Mouse (Mus musculus) T-helper 17 cell (primary cell): ENCODE data around the gene Fam207a.

ENCODE experiments used
- in situ Hi-C, 2 experiments: fragments of 300-600 bp; cut with MboI, MseI; formaldehyde crosslinking; loops; 1 replicate in 1 of 2; 2 replicates in 1 of 2; pipeline ENCODE4 v1.15.1; 2025; ENCODE audit warnings: high pct_unique_total_duplicates in 2 of 2

The Fam207a gene

DNA sequence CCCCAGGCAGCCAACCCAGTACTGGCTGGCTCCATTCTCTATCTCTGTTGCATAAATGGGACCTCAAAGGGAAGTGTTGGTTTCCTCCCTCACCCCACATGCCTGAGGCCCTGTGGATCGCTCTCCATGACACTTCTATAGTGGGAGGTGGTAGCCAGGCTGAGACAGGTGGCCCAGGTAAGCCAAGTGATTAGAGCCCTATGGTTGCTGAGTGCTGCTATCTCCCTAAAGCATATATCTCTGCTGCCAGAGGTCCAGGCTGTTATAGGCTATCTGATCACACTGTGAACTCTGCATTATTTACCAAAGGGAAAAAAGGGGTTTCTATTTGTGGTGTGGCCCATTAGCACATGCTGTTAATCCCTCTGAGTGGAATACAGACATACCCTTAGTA, 16.4 kb upstream of the Fam207a start:
- in situ Hi-C loops = loop anchor here in 1 of 2 experiments (10.0 kb wide), 1 partner anchor 1697 kb away; the partner anchor contains the start of gene Gstt2

DNA sequence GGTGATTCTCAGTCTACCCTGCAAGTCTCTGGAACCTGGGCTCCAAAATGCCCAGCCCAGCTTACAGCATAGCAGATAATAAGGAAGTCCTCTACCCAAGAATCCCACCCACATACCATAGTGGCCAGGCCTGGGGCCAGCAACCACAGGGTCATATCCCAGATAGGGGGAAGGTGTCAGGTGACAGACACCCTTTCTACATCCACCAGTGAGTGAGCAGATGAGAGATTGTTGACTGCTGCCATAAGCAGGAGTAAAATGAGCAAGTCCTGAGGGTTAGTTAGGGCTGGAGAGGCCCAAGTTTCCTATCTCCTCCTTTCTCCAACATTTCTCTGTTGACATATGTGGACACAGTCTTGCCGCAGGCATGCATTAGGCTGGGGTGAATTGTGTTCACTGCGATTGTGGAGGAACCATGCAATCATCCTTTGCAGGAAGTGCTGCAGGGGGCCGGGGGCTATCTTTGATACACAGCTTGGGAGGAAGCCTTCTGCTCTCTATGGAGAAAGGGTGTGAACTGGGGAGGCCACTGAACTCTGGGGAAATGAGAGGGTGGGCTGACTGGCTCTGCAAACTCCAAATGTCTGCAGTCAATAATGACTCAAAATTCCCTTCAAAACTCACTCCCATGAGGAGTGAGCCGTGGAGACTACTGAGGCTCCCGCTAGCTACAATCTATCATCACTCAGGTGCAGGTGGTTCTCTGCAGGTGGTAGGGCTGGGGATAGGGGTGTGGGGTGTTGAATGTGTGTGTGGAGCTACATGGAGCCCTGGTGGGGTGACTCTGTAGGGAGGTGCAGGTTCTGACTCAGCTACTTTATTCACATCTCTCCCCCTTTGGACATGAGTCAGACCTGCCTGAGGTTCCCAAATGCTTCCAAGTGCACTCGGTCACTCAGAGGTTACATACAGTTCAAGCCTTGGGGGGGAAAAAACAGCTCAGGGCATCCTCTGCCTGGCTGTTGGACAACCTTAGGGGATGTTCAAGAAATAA, 15.7 kb upstream of the Fam207a start:
- in situ Hi-C loops = loop anchor here in 1 of 2 experiments (10.0 kb wide), 1 partner anchor 1697 kb away; the partner anchor contains the start of gene Gstt2

DNA sequence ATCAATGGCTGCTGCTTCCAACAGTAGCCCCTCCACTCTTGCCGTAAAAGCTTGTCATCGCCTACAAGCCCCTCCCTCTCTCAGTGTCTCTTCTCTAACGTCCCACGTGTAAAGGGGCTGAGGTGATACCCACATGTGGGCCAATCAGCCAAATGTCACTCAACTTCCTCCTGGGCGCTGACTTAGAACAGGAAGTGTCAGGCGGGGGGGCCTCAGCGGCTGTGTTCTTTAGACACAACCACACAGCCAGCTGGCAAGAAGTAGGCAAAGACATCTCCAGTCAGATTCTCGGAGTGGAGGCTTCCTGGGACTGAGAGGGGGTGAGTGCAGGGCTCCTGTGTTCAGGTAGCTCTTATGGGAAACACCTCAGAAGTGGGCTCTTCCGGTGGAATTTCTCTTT, 14.6 kb upstream of the Fam207a start, which contains the start of gene Itgb2:
TSS of gene Itgb2 (plus strand) at position 113 of the 400 bp plus-strand sequence.
- in situ Hi-C loops = loop anchor here in 1 of 2 experiments (10.0 kb wide), 1 partner anchor 1695 kb away; the partner anchor contains the start of gene Gstt2

DNA sequence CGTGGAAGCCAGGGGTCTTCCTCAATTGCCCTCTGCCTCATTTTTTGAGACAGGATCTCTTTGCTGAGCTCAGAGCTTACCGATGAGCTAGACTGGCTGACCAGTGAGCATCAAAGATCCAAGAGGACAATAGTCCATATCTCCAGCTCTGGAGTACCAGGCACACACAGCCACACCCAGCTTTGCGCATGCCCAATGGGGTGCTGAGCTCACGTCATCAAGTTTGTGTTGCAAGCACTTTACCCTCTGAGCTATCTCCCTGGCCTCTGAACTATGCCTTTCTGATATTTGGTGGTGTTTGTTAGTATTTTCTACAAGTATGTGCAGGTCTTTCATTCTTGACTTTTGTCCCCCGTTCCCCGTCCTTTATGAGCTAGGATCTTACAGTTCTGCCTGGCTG, 13.0 kb upstream of the Fam207a start:
- in situ Hi-C loops = no loop called here

DNA sequence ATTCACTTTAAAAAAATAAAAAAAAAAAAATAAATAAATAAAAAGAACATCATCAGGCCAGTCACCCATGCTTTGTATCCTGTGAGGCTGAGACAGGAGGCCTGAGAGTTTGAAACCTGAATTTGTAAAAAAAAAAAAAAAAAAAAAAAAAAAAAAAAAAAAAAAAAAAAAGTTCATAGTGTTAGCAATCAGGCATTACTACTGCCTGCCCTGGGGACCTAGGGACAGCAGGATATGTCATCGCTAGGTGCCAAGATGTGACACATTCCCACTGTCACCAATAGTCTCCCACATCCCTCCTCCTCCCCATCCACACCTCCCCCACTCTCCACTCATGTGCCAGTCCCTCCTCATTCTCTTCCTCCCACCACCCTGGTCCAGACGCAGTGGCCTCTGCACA, 10.9 kb upstream of the Fam207a start:
- in situ Hi-C loops = no loop called here

DNA sequence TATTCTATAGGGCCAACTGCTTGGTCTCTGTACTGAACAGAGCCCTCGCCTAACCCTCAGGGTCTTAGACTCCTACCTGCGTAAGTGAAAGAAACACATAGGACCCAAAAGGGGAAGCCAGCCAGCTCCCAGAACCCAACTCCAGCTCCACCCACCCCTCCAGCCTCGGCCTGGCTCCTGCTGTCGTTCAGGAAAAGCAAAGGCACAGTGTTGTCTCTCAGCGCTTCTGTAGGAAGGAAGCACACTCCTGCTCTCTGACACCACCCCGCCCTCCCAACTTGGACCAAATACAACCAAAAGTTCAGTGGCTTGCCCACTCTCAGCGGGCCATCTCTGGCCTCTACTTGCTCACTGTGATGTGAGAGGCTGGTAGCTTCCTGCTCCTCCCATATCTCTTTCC, 7.7 kb upstream of the Fam207a start:
- in situ Hi-C loops = no loop called here

DNA sequence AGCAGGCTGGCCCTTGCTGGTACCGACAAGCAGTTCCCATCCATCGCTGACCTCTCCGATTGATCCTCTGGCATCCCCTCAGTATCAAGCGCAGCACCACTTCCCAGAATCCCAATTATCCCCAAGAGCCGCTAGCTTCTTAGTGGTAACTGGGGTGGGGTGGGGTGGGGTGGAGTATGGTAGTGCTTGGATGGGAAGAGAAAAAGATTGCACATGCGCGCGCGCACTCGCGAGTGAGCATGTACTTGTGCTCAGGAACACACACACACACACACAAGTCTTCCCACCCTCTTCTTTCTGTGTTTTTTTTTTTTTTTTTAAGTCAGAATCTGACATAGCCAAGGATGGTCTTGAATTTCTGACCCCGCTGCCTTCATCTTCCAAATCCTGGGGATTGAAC, 7.2 kb upstream of the Fam207a start:
- in situ Hi-C loops = no loop called here

DNA sequence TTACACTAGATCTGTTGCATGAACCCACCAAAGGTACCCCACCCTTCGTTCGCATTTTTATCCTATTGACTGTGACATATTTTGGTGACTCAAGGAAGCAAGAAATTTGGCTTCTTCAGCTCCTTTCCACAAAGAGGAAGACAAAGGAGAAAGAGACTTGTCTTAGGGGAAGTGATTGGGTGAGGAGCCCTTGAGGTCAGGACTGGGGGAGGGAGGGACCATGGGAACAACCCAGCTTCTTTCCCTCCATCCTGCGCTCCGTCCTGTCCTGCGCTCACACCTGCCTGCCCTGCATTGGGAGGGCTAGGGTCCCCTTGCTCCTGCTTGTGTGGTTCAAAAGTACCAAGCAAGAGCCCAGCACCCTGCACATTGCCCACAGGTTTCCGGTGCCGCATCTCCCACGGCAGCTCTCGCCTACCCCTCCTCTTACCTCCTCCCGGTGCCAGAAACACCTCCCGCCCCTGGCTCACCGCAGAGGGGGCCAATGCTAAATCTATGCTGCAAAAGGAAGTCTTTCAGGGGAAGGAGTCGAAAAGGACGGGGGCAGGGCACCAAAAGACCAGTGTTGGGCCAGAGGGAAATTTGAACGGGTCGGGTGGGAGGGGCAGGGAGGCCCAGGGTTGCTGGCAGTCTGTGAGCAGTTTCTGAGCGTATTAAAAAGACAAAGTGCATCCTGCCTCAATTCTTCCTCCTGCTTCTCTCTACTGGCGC, 6.6 kb upstream of the Fam207a start:
- in situ Hi-C loops = no loop called here

DNA sequence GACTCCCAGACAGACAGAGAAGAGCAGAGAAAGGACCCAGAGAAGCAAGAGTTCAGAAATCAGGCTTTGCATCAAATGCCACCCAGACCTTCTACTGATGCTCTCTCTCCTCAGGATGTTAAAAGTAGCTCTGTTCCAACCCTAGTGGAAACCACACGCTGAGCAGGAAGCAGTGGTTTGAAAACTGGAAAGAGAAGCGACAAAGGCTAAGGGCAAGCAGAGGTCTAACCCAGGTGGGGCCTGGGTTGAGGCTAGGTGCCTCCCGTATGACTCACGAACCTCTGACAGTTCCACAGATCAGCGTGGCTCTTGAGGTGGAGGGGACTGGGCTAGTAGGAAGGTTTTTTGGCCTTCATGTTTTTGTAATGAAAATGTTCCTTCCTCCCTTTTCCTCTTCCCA, 4.9 kb upstream of the Fam207a start:
- in situ Hi-C loops = no loop called here

DNA sequence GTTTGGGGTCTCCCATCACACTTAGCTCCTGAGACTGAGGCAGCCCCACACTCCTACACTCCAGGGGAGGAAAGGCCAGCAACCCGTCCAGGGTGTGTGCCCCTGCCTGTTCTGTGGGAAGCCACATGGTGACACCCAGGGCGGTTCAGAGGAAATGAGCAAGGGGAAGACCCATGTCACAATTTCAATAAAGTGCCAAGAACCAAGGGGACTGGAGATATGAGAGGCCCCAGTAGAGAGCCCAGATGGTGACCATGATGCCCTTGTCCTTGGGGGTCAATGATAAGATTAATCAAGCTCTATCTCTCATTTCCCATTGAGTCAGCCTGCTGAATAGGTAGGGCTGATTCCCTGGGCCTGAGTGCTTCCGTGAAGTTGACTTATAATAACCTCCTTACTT, 3.6 kb upstream of the Fam207a start:
- in situ Hi-C loops = loop anchor here (5.0 kb wide), 3 partner anchors 38 to 88 kb away; partner anchors contain the start of genes Gm49325 (in 2 of the 2) and Sumo3 (in 2 of the 2)

DNA sequence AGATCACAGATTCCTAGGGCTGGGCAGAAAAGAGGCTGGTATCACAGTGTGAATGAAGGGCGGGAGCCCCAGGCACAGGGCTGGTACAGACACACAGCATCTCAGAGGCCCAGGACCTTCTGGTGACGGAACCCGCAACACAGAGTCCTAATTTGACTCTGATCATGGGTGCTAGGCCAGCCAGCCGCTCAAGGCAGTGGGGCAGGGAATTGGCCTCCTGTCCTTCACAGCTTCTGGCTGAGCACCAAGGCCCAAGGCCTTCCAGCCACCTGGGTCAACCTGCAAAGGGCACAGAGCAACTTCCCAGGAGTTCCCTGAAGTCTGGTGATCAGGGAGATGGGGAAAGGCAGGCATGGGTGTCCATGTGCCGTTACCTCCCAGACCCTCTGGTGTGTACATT, 2.2 kb upstream of the Fam207a start:
- in situ Hi-C loops = loop anchor here (5.0 kb wide), 3 partner anchors 40 to 90 kb away; partner anchors contain the start of genes Gm49325 (in 2 of the 2) and Sumo3 (in 2 of the 2)

DNA sequence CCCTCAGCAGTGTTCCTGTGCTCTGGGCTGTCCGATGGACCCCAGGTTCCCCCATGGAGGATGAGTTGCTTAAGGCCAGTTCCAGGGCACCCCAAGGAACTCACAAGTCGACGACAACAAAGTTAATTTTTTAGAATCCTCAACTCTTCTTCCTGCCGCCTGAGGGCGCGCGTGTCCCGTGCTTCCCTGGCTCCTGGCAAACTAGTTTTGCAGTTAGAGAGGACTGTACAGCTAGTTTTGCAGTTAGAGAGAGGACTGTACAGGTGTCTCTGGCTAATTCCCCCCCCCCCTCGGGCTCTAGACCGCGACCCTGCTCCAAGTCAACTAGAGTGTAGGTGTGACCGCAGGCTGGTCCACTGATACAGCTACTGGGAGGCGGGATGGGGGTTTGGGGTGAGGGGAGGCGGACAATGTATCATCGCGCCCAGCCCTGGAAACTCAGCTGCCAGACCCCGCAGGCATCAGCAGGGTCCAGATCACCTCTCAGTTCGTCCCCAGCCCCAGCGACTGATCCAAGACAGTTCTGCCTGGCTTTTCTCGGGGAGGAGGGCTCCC, 1.6 kb upstream of the Fam207a start:
- in situ Hi-C loops = loop anchor here (5.0 kb wide), 3 partner anchors 40 to 90 kb away; partner anchors contain the start of genes Gm49325 (in 2 of the 2) and Sumo3 (in 2 of the 2)

DNA sequence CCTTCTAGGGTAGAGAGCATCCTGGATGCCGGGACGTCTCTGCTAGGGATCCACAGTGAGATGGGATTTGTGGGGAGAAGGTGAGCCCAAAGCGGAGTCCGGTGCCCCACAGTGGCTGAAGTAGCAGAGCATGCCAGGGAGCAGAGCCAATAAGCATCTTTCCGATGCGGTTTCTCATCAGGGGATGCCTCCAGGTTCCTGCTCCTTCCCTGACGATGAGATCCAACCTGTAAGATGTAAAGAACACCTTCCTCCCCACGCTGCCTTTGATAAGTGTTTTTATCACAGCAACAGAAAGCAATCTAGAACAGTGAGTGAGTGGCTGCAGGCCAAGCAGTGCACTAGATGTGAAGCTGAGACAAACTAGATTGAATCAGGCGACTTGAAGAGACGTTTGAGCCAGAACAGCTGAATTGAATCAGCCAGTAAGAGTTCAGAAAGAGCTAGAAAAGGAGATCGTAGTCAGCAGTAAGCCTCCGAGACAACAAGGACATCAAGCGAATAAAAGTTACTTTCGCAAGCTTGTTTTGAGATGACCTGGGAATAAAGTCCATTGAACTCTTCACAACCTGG, 880 bp upstream of the Fam207a start:
- in situ Hi-C loops = loop anchor here (5.0 kb wide), 3 partner anchors 41 to 91 kb away; partner anchors contain the start of genes Gm49325 (in 2 of the 2) and Sumo3 (in 2 of the 2)

DNA sequence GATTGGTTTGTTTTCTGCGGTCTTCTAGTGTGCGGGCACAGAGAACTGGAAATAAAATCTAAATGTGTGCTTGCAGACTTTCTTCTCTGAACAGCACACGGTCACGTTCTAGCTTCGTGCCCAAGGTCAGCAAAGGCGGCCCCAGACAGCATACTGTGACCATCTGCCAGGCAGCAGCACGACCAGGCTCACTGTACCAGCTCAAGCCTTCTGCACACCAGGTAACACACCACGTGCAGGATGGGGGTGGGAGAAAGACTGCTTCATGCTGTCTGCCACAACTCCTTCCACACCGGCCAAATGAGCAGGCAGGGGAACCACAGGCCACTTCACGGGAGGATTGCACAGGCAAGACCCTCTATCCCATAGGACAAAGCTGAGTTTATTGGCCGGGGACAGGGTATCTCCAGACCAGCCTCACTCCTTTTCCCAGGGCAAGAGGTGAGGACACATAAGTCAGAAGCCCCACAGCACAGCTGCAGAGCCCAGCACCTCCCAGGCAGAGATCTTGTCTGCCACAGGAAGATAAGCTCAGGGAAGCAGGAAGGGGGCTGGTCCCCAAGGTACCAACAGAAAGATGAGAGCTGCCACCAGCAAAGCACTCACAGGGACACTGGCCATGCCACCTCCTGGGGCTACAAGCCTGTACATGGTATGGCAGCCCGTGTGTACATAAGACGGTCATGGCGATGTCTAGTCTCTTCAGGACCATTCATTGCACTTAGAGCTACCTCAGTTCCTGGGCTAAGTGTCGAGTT, 5.2 kb downstream of the Fam207a start:
- in situ Hi-C loops = loop anchor here (5.0 kb wide), 2 partner anchors 148 to 233 kb away; no protein-coding TSS in a partner anchor

DNA sequence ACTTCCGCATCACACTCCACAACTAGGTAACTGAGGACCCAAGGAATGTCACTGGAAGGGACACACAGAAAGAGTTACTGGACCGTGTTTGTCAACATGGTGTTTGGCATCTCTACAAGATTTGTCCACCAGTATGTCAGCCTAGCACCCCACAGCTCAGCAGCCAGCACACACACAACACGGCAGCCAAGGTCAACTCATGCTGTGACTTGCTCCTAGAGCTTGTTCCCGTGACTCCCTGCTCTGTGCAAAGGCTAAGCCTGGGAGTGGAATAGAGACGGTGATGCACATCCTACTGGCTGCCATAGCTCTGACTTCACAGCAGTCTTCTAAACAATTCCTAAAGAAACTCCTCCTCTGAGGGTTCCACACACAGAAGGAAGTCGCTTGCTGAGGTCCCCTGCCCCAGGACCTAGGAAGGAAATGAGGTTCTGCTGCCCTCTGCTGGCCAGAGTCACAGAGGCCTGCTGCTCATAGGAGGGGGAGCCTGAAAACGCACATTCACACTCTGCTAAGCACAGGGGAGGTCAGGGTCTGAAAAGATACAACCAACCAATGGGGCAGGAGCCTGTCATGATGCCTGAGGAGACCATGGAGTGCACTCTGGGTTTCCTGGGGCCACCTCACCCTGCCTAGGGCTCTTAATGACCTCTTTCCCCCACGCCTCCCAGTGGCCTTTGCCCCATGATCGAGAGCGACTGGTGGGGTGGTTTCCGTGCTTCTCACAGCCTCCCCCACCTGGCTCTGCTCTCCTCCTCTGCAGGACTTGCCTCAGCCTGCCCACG, 6.0 kb downstream of the Fam207a start:
- in situ Hi-C loops = loop anchor here (5.0 kb wide), 2 partner anchors 147 to 232 kb away; no protein-coding TSS in a partner anchor

DNA sequence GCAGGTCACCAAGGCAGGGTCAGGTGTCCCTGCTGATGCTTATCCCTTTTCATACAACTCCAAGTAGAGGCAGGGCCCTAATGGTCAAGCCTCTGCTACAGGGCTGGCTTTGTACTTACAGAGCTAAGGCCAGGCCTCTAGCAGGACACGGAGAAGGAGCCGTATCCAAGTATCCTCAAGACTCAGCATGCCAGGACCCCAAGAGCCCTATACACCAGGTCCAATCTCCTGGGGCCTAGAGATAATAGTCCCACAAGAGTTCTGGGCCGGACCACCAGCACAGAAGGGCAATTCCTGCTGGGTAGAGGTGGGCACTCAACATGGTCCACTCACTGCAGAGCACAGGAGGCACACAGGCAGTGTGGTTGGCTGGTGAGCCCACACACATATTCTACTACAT, 6.8 kb downstream of the Fam207a start:
- in situ Hi-C loops = no loop called here

DNA sequence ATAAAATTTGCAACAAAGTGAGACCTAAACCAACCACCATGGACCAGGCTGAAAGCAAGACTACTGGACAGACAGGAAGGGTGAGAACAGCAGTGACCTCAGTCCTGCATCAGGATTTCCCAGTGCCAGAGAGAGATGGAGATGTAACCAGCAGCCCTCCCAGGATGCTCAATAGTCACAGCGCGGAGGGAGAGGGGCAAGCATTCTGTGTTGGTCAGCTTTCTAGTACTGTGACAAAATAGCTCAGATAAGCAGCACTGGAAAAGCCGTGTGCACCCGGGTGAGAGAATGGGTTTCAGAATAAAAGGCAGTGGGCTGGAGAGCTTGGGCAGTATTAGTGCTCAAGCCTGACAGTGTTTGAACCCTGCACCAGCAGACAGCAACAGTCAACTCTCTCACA, 7.8 kb downstream of the Fam207a start:
- in situ Hi-C loops = no loop called here

DNA sequence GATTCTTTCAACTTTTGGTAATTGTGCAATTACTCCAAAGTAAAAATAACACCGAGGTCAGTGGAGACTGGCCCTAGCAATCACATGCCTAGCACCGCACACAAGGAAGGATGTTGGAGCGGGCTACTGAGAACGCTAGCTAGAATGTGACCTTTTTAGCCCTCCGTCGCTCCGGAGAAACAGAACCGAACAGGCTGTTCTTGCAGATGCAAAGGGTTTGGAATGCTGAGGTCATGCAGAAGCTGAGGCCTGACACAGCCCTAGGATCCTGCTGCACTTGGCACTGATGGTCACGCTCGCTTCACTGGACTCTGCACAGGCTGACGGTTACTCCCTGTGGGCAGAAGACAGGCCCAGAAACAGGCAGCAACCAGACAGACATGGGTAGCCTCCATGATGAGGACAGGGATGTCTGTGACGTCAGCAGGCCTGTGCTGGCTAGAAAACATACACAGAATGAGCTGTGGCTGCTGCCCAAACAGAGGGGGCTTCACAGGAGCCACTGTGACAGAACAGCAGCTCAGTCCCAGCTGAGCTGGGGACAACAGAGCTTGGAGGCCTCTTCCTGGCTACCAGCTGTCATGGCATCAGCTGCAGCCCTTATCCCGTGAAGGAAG, 8.5 kb downstream of the Fam207a start:
- in situ Hi-C loops = no loop called here

DNA sequence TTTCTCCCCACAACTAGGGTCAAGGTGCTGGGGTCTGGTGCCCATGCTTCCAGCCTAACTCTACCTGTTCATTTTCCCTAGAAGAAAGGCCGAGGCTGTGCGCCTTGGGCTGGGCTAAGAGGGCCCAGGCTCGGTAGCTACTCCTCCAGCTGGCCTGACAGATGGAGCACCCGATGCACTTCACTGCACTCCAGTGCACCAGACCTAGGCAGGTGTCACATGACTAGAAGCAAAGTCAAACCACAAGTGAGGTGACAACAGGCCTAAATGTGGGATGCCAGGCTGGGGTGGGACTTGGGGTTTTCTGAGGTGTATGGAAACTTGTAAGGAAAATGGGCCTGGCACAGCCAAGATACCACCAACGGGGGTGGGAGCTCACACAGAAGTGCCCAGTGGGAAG, 9.1 kb downstream of the Fam207a start:
- in situ Hi-C loops = no loop called here
